Mouse (Mus musculus) lung, adult 2 months (tissue): ENCODE measurements around the gene Vstm4.

Experiments
- CTCF ChIP-seq: fragments of 200-500 bp; IDR thresholded peaks from 2 replicates; pipeline ENCODE4 v1.5.1; 2011; ENCODE audit warnings: mild to moderate bottlenecking, low read length, control low read depth; ENCODE audit not compliant: insufficient read depth
- POLR2A ChIP-seq: fragments of 200-500 bp; IDR thresholded peaks from 2 replicates; pipeline ENCODE4 v1.6.1; 2011; ENCODE audit warnings: low read depth, mild to moderate bottlenecking, control low read depth, low read length, borderline replicate concordance; ENCODE audit errors: extremely low read depth

DNA sequence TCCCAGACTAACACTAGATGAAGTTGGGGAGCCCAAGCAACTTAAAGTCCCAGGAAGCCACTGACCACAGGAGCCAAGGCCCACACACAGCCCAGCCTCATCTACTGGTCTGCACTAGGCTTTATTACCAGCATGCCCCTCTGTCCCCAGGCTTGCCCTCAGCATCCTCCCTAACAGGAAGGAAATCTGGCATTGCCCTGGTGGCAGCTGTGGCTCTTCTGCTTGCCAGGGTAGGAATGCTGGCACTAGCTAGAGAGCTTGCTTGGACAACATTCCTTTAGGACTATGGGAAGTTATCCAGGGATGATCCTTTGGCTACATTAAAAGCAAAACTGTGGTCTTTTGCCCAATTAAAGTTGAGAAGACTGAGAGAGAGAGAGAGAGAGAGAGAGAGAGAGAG, 46.4 kb upstream of the Vstm4 start:
- TF ChIP-seq POLR2A: no peak
- TF ChIP-seq CTCF: no peak
